Mouse (Mus musculus) thymus, adult 2 months (tissue): ENCODE results near the gene Gm20388. TPM values are rescaled to one million over a fixed set of nuclear protein-coding genes. Genes with fewer than 3 reads are reported as not detected.

Experiments used
- DNase-seq: peaks from one replicate; pipeline ENCODE4 v3.0.0; 2021
- H3K27ac ChIP-seq: fragments of 200-500 bp; 2 replicates; pipeline ENCODE4 v1.5.1; 2012; ENCODE audit warnings: low read length, control low read depth; ENCODE audit not compliant: control insufficient read depth, insufficient read depth
- H3K27me3 ChIP-seq: fragments of 200-500 bp; 2 replicates; pipeline ENCODE4 v1.6.1; 2012; ENCODE audit warnings: mild to moderate bottlenecking, low read length, moderate library complexity, mixed read lengths; ENCODE audit not compliant: control insufficient read depth, insufficient read depth
- H3K36me3 ChIP-seq: fragments of 200-500 bp; 2 replicates; pipeline ENCODE4 v1.6.1; 2012; ENCODE audit warnings: mild to moderate bottlenecking, low read length, moderate library complexity; ENCODE audit not compliant: control insufficient read depth, insufficient read depth
- H3K4me1 ChIP-seq: fragments of 200-500 bp; replicated peaks from 2 replicates; pipeline ENCODE4 v1.6.1; 2012; ENCODE audit warnings: low read length; ENCODE audit not compliant: control insufficient read depth, insufficient read depth
- H3K4me3 ChIP-seq: fragments of 200-500 bp; 2 replicates; pipeline ENCODE4 v1.5.1; 2012; ENCODE audit warnings: mild to moderate bottlenecking, low read length, control low read depth, moderate library complexity; ENCODE audit not compliant: control insufficient read depth, insufficient read depth
- CTCF ChIP-seq: fragments of 200-500 bp; IDR thresholded peaks from 2 replicates; pipeline ENCODE4 v1.5.1; 2012; ENCODE audit warnings: mild to moderate bottlenecking, control low read depth, low read length, moderate library complexity, borderline replicate concordance; ENCODE audit not compliant: control insufficient read depth, poor library complexity, insufficient read depth; ENCODE audit errors: extremely low read depth
- POLR2A ChIP-seq: fragments of 200-500 bp; IDR thresholded peaks from 2 replicates; pipeline ENCODE4 v1.6.1; 2012; ENCODE audit warnings: mild to moderate bottlenecking, low read length, control low read depth, moderate library complexity; ENCODE audit not compliant: control insufficient read depth, poor library complexity, insufficient read depth; ENCODE audit errors: extremely low read depth
- WGBS: fragments of 180-500 bp; shearing (Covaris S2); methylation state at CpG from one replicate; pipeline ENCODE4 v1.1.7; 2018; 5-methylcytosine and 5-hydroxymethylcytosine counted together
- polyA plus RNA-seq: library from polyadenylated mRNA; depleted of rRNA; stranded (reverse); fragments of >200 nt; gene quantifications from 2 replicates; pipeline ENCODE4 v1.2.3, GENCODE M21; 2012

Gm20388 gene
- polyA plus RNA-seq, 1 experiment = 103 TPM

DNA sequence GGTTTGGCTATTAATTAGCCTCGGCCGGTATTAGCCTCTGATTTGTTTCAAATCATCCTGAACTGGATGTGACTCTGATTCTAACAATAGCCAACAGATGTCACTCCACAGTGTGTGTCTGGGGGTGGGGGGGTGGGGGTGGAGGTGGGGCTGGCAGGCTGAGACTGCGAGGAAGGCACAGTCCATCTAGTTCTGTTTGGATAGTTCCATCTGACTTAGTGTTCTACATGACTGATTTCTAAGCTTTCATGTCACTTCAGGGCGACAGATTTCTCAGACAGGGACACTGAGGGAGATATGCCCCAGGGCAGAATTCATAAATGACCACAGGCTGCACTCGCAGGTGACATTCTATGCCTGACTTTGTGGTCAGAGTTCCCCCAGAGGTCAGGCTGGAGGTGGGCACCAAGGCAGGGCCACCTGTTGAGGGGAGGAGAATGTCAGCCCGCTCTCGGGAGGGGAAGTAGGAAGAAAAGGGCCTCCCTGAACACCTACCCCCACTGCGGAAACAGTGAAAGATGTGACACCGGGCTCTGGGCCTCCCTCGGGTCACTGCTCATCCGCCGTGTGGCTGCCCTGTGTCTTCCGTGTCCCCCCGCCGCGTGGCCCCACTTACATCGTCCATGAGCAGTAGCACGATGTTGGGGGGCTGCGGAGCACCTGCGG is 2700.1 kb downstream of the Gm20388 start:
- Histone ChIP-seq H3K4me1 (peaks cover 2% of the 10 kb centered on the region; the same call in 1 of the 2 replicates), H3K27ac (no peak overlapping the region), H3K36me3 (no peaks in the 10 kb centered on the region), H3K4me3 (peak overlapping the region; percentile 73), H3K27me3 (no peaks in the 10 kb centered on the region)
- no peak for DNase-seq
- TF ChIP-seq POLR2A = no peak
- no peak for TF ChIP-seq CTCF
- WGBS = 8% methylated on average over 20 of the region's 20 CpGs

DNA sequence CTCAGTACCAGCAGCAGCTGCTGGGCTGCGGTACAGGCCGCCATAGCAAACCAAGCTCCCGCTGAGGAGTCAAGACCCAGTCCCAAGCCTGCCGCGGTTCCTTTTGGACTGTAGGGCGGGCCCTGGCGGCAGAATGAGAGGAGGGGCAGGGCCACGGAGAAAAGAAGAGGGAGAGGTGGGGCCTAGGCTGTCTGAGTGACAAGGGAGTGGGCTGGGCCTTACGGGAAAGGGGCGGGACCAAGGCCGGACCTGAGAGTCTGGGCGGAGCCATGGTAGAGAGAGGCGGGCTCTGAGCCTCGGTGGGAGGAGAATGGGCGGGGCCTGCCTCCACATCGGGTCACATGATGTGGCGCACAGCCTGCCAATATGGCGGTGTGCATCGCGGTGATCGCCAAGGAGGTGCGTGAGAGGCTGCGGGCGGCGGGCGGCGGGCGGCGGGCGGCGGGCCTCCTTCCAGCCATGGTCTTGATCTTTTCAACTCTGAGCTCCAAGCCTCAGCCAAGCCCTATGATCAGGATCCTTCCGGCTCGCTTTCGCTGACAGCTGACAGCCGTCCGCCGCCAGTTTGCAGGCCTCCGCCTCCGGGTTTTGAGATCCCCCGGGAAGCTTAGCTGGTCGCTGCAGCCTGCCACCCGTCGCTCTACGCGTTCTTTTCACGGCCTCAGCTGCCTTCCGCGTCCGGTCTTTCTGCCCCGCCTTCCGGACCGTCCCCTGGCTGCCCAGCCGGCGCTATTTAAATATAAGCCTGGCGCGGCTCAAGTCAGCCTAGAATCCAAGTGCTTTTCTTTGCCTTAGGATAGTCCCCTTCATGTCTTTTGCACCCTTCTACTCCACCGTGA is 2700.9 kb downstream of the Gm20388 start, which contains the start of the genes Galns and Trappc2l:
Gene Galns, minus strand, starts transcription at position 169 of the 839 bp plus-strand sequence.
Gene Trappc2l, plus strand, starts transcription at position 346 of the 839 bp plus-strand sequence.
- whole genome bisulfite sequencing = under 1% methylated on average over 57 of the region's 57 CpGs
- peak; percentile 96 for DNase-seq
- peak within 1 kb of the TSS; percentile 76 for H3K4me3 ChIP-seq
- H3K27ac ChIP-seq = peak within 1 kb of the TSS; percentile 66; the same call in 1 of the 2 replicates
- H3K27me3 ChIP-seq = no peaks in the 10 kb centered on the region
- TF ChIP-seq POLR2A = peak; percentile 72; the same call in 1 of the 2 replicates
- TF ChIP-seq CTCF = peak; percentile 68; the same call in 1 of the 2 replicates
- no peaks in the 10 kb centered on the region for H3K36me3 ChIP-seq
- H3K4me1 ChIP-seq = peaks cover 2% of the 10 kb centered on the region; the same call in 1 of the 2 replicates

DNA sequence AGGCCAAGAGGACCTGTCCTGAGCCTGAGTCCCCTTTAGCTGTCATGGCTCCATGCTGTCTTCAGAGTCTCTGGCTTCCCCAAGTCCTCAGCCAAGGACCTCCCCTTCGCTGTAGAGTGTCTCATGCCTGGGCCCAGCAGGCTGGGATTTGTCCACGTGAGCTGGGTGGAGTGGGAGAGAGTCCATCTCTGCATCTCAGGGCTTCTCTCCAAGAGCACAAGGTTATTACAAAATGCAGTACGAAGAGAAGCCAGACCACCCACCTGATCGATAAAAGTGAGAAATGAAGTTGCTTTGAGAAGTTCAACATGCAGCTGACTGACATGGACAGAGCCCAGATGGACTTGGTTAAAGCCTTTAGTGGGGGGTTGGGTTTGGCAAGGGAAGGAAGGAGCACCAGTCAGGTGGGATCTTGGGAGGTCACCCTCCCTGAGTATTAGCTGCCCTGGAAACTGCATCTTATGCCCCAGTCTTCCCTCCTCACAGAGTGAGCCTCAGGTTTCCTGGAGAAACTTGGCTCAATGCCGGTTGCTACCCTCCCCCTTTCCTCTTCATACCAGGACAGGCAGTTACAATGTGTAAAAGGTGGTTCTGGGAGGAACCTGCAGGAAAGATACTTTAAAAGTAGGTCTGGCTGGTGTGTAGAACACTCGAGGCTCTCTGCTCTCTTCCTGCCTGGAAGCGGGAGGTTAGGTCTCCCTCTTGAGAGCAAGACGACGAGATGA is 2705.7 kb downstream of the Gm20388 start:
- no peak for DNase-seq
- WGBS = 83% methylated on average over 9 of the region's 9 CpGs
- Histone ChIP-seq H3K4me3 (no peak overlapping the region), H3K36me3 (no peaks in the 10 kb centered on the region), H3K27me3 (no peaks in the 10 kb centered on the region; the same call in 1 of the 2 replicates), H3K27ac (no peak overlapping the region), H3K4me1 (0 out of 2 replicates have a peak, but pooled peaks cover 5% of the 10 kb centered on the region)
- TF ChIP-seq POLR2A (no peak), CTCF (no peak)

DNA sequence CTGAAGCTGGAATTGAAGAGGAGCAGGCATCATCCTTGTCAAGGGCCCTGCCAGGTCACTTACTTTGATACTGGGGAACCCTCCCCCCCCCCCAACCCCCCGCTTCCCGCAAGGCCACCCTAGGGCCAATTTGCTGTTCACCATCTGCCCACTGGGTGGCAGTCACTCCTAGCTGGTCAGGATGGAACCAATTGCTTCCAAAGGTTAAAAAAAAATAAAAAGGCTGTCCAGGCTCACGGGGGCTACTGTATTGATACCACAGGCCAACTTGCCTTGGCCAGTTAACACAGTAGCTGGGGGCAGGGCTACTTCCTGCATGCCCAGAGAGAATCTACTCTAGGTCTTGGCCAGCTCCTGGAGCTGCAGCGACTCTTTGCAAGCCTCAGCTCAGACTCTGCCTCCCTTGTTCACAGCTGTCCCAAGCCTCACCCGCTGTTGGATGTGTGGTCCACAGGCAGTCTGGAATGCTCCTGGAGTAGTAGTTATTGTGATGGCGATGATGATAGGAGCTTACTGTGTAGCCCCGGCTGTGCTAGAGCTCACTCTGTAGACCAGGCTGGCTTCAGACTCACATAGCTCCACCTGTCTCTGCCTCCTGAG is 2707.4 kb downstream of the Gm20388 start:
- 0 out of 2 replicates have a peak, but pooled peaks cover 2% of the 10 kb centered on the region for H3K4me1 ChIP-seq
- 68% methylated on average over 5 of the region's 7 CpGs for WGBS
- H3K4me3 ChIP-seq = no peak overlapping the region
- DNase-seq = peak; percentile 81
- no peak overlapping the region for H3K27ac ChIP-seq
- H3K36me3 ChIP-seq = no peaks in the 10 kb centered on the region
- TF ChIP-seq CTCF (no peak), POLR2A (no peak)
- no peaks in the 10 kb centered on the region; the same call in 1 of the 2 replicates for H3K27me3 ChIP-seq

DNA sequence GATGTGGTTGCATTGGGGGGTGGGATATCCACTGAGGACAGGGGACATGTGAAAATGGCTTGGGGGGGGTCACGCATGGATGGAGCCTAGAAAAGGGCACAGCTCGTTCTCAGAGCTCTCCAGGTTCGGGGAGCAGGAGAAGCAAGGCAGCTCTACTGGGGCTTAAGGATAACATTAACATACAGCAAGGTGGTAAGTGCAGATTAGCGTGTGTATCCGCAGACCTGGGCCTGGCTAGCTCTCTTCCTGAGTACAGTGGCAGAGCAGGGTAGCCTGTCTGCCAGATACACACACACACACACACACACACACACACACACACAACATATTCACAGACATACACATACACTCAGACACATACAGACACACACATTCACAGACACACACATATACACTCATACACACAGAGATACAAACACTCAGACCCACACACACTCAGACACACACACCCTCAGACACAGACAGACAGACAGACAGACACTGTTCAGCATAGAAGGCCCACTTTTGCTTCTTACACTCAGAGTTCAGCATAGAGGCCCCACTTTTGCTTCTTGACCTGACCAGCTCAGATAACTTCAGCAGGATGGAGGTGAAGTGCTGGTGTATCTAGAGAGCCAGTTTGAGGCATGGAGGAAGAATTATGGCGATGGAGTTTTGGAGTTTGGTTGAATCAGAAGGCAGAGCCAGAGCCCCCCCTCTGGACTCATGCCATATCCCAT is 2708.2 kb downstream of the Gm20388 start:
- no peak overlapping the region for H3K4me3 ChIP-seq
- H3K27me3 ChIP-seq = no peaks in the 10 kb centered on the region; the same call in 1 of the 2 replicates
- WGBS = 89% methylated on average over 6 of the region's 6 CpGs
- 0 out of 2 replicates have a peak, but pooled peaks cover 2% of the 10 kb centered on the region for H3K4me1 ChIP-seq
- TF ChIP-seq POLR2A = no peak
- TF ChIP-seq CTCF = no peak
- no peak overlapping the region for H3K27ac ChIP-seq
- H3K36me3 ChIP-seq = no peaks in the 10 kb centered on the region
- no peak for DNase-seq
